Mouse (Mus musculus) liver, adult 2 months (tissue): ENCODE results near the gene Tyk2.

ENCODE experiments used
- CTCF ChIP-seq: fragments of 200-500 bp; IDR thresholded peaks from 2 replicates; pipeline ENCODE4 v1.5.1; 2011; ENCODE audit warnings: low read depth, low read length, control low read depth
- POLR2A ChIP-seq: fragments of 200-500 bp; IDR thresholded peaks from 2 replicates; pipeline ENCODE4 v1.6.1; 2011; ENCODE audit warnings: low read length, control low read depth; ENCODE audit not compliant: insufficient read depth; ENCODE audit errors: extremely low read depth

- TF ChIP-seq POLR2A (no peak), CTCF (no peak)
These were observed 56.9 kb downstream of the Tyk2 start for GRCm38 (mm10) chr9:21074173-21074572.
